Mouse (Mus musculus): ENCODE results near the gene Unc79. TPM values are rescaled to one million over a fixed set of nuclear protein-coding genes. Genes with fewer than 3 reads are reported as not detected.
A peak's percentile ranks its signal among the peaks of the same experiment; 100 is the strongest.

Gene Unc79
- polyA plus RNA-seq (2016; fragmentation: Nextera tagmentation; extraction: Ambion mirVana), result 0.70 and 1.3 TPM in 2 replicates

- H3K36me3 ChIP-seq, result no peaks in the 10 kb centered on the region
- no peaks in the 10 kb centered on the region for H3K9me3 ChIP-seq (replicated peaks)
- DNase-seq (ENCODE audit: low spot score), result peak; percentile 75
- H3K4me3 ChIP-seq, result peak within 1 kb of the TSS; percentile 75
- under 1% methylated on average over 48 of the region's 48 CpGs for WGBS
- H3K4me1 ChIP-seq, result peaks cover 17% of the 10 kb centered on the region
- peak within 1 kb of the TSS; percentile 85 for H3K27ac ChIP-seq (replicated peaks)
- H3K27me3 ChIP-seq (ENCODE audit: low read depth, poor library complexity, severe bottlenecking), result peaks cover 23% of the 10 kb centered on the region
Observed at GRCm38 (mm10) chr12:102948778-102949394, at the start of gene Unc79. Gene Unc79, plus strand, starts transcription at chr12:102948859.

GRCm38 (mm10) chr12:102899091-102899490 is 49.6 kb upstream of the Unc79 start, which contains the start of gene Cox8c:
Gene Cox8c, plus strand, starts transcription at chr12:102899316.
- no peak for DNase-seq (ENCODE audit: low spot score)
- no peak within 1 kb of the TSS for H3K4me3 ChIP-seq
- no peaks in the 10 kb centered on the region for H3K4me1 ChIP-seq
- H3K9me3 ChIP-seq (replicated peaks), result no peaks in the 10 kb centered on the region
- H3K27me3 ChIP-seq (ENCODE audit: low read depth, poor library complexity, severe bottlenecking), result no peaks in the 10 kb centered on the region
- WGBS, result 94% methylated on average over 17 of the region's 17 CpGs
- no peak within 1 kb of the TSS for H3K27ac ChIP-seq (replicated peaks)
- no peaks in the 10 kb centered on the region for H3K36me3 ChIP-seq

GRCm38 (mm10) chr12:102908191-102908590 is 40.5 kb upstream of the Unc79 start:
- peaks cover 3% of the 10 kb centered on the region; the same call in 1 of the 2 replicates for H3K4me1 ChIP-seq
- no peaks in the 10 kb centered on the region for H3K27me3 ChIP-seq (ENCODE audit: low read depth, poor library complexity, severe bottlenecking)
- 33% methylated on average over 3 of the region's 3 CpGs for WGBS
- no peak overlapping the region for H3K27ac ChIP-seq (replicated peaks)
- H3K9me3 ChIP-seq (replicated peaks), result no peaks in the 10 kb centered on the region
- H3K36me3 ChIP-seq, result no peaks in the 10 kb centered on the region
- H3K4me3 ChIP-seq, result no peak overlapping the region
- no peak for DNase-seq (ENCODE audit: low spot score)

- Histone ChIP-seq H3K27me3 (ENCODE audit: low read depth, poor library complexity, severe bottlenecking) (no peaks in the 10 kb centered on the region), H3K9me3 (replicated peaks) (no peaks in the 10 kb centered on the region), H3K36me3 (no peaks in the 10 kb centered on the region), H3K4me3 (no peak overlapping the region), H3K4me1 (no peaks in the 10 kb centered on the region), H3K27ac (replicated peaks) (no peak overlapping the region)
- WGBS, result 91% methylated on average over 2 of the region's 2 CpGs
- DNase-seq (ENCODE audit: low spot score), result no peak
Observed at GRCm38 (mm10) chr12:102916073-102916472, 32.6 kb upstream of the Unc79 start.

- no peaks in the 10 kb centered on the region for H3K27me3 ChIP-seq (ENCODE audit: low read depth, poor library complexity, severe bottlenecking)
- no peak overlapping the region for H3K4me3 ChIP-seq
- no peaks in the 10 kb centered on the region for H3K36me3 ChIP-seq
- WGBS, result 86% methylated on average over 4 of the region's 4 CpGs
- no peaks in the 10 kb centered on the region for H3K4me1 ChIP-seq
- H3K9me3 ChIP-seq (replicated peaks), result no peaks in the 10 kb centered on the region
- DNase-seq (ENCODE audit: low spot score), result no peak
- H3K27ac ChIP-seq (replicated peaks), result no peak overlapping the region
Observed at GRCm38 (mm10) chr12:102929764-102930163, 18.9 kb upstream of the Unc79 start.

GRCm38 (mm10) chr12:102930335-102930734 is 18.3 kb upstream of the Unc79 start:
- Histone ChIP-seq H3K27ac (replicated peaks) (no peak overlapping the region), H3K36me3 (no peaks in the 10 kb centered on the region), H3K4me1 (no peaks in the 10 kb centered on the region), H3K4me3 (no peak overlapping the region), H3K9me3 (replicated peaks) (0 out of 2 replicates have a peak, but pooled peaks cover 3% of the 10 kb centered on the region), H3K27me3 (ENCODE audit: low read depth, poor library complexity, severe bottlenecking) (no peaks in the 10 kb centered on the region)
- no peak for DNase-seq (ENCODE audit: low spot score)
- 82% methylated on average over 1 of the region's 1 CpGs for WGBS

GRCm38 (mm10) chr12:102930789-102931188 is 17.9 kb upstream of the Unc79 start:
- no peak overlapping the region for H3K4me3 ChIP-seq
- 0 out of 2 replicates have a peak, but pooled peaks cover 4% of the 10 kb centered on the region for H3K9me3 ChIP-seq (replicated peaks)
- no peaks in the 10 kb centered on the region for H3K36me3 ChIP-seq
- WGBS, result 91% methylated on average over 7 of the region's 7 CpGs
- H3K27ac ChIP-seq (replicated peaks), result no peak overlapping the region
- no peak for DNase-seq (ENCODE audit: low spot score)
- no peaks in the 10 kb centered on the region for H3K27me3 ChIP-seq (ENCODE audit: low read depth, poor library complexity, severe bottlenecking)
- H3K4me1 ChIP-seq, result no peaks in the 10 kb centered on the region

- H3K4me3 ChIP-seq, result no peak overlapping the region
- no peaks in the 10 kb centered on the region for H3K27me3 ChIP-seq (ENCODE audit: low read depth, poor library complexity, severe bottlenecking)
- peaks cover 6% of the 10 kb centered on the region for H3K9me3 ChIP-seq (replicated peaks)
- 57% methylated on average over 1 of the region's 1 CpGs for WGBS
- 0 out of 2 replicates have a peak, but pooled peaks cover 2% of the 10 kb centered on the region for H3K4me1 ChIP-seq
- no peak for DNase-seq (ENCODE audit: low spot score)
- H3K27ac ChIP-seq (replicated peaks), result no peak overlapping the region
- no peaks in the 10 kb centered on the region for H3K36me3 ChIP-seq
Observed at GRCm38 (mm10) chr12:102935892-102936291, 12.8 kb upstream of the Unc79 start.

- no peak for DNase-seq (ENCODE audit: low spot score)
- no peaks in the 10 kb centered on the region for H3K36me3 ChIP-seq
- H3K4me1 ChIP-seq, result peaks cover 16% of the 10 kb centered on the region
- no peak overlapping the region for H3K27ac ChIP-seq (replicated peaks)
- H3K4me3 ChIP-seq, result no peak overlapping the region
- H3K27me3 ChIP-seq (ENCODE audit: low read depth, poor library complexity, severe bottlenecking), result peaks cover 23% of the 10 kb centered on the region
- H3K9me3 ChIP-seq (replicated peaks), result peaks cover 6% of the 10 kb centered on the region
- WGBS, result 90% methylated on average over 1 of the region's 1 CpGs
Observed at GRCm38 (mm10) chr12:102945571-102945970, 3.1 kb upstream of the Unc79 start.

GRCm38 (mm10) chr12:102947826-102948225 is 833 bp upstream of the Unc79 start:
- Histone ChIP-seq H3K4me3 (peak overlapping the region; percentile 75; the same call in 1 of the 2 replicates), H3K27me3 (ENCODE audit: low read depth, poor library complexity, severe bottlenecking) (peaks cover 23% of the 10 kb centered on the region), H3K36me3 (no peaks in the 10 kb centered on the region), H3K27ac (replicated peaks) (no peak overlapping the region), H3K4me1 (peaks cover 17% of the 10 kb centered on the region), H3K9me3 (replicated peaks) (no peaks in the 10 kb centered on the region)
- WGBS, result 28% methylated on average over 10 of the region's 10 CpGs
- DNase-seq (ENCODE audit: low spot score), result no peak

GRCm38 (mm10) chr12:102949395-102950208 is 943 bp downstream of the Unc79 start:
- peaks cover 17% of the 10 kb centered on the region for H3K4me1 ChIP-seq
- peak overlapping the region; percentile 85 for H3K27ac ChIP-seq (replicated peaks)
- under 1% methylated on average over 34 of the region's 42 CpGs for WGBS
- DNase-seq (ENCODE audit: low spot score), result no peak
- no peaks in the 10 kb centered on the region for H3K9me3 ChIP-seq (replicated peaks)
- H3K27me3 ChIP-seq (ENCODE audit: low read depth, poor library complexity, severe bottlenecking), result peaks cover 23% of the 10 kb centered on the region
- H3K36me3 ChIP-seq, result no peaks in the 10 kb centered on the region
- H3K4me3 ChIP-seq, result peak overlapping the region; percentile 75

- DNase-seq (ENCODE audit: low spot score), result no peak
- Histone ChIP-seq H3K4me3 (no peak overlapping the region), H3K27ac (replicated peaks) (no peak overlapping the region), H3K27me3 (ENCODE audit: low read depth, poor library complexity, severe bottlenecking) (peaks cover 5% of the 10 kb centered on the region; the same call in 1 of the 2 replicates), H3K9me3 (replicated peaks) (no peaks in the 10 kb centered on the region), H3K36me3 (no peaks in the 10 kb centered on the region), H3K4me1 (peaks cover 20% of the 10 kb centered on the region)
- 91% methylated on average over 7 of the region's 7 CpGs for WGBS
Observed at GRCm38 (mm10) chr12:102960051-102960775, 11.6 kb downstream of the Unc79 start.
